Mouse (Mus musculus): ENCODE results near the gene Itga6. TPM values are rescaled to one million over a fixed set of nuclear protein-coding genes. Genes with fewer than 3 reads are reported as not detected.
"Not testable (repeated sequence)": the region's sequence is repeated elsewhere in the genome, so short reads cannot be mapped to it uniquely, and the experiment has no call there.

Itga6 gene
- polyA plus RNA-seq, 1 experiment = 0.03 TPM

DNA sequence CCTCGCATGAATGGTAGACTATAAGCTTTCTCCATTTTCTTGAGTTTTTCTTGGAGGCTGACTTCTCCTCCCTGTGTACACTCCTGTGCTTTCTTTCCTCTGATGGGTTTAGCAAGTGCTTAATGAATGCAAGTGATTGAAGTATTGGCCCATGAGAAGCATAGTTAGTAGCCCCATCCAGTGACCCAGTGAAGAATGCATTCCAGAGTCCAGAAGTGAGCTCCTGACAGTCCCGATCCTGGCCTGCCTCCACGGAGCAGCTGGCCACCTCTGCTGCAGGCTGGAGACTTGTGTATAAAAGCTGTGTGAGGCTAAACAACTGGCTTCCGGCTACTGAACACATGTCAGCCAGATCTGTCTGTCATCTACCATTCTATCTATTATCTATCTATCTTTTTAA, 91.8 kb downstream of the Itga6 start:
- Histone ChIP-seq H3K36me3 (ENCODE audit: control insufficient read depth) (no peaks in the 10 kb centered on the region), H3K9me3 (ENCODE audit: control insufficient read depth, low read length) (no peaks in the 10 kb centered on the region), H3K4me1 (ENCODE audit: control insufficient read depth) (no peaks in the 10 kb centered on the region), H3K4me3 (replicated peaks) (no peak overlapping the region), H3K27me3 (ENCODE audit: control insufficient read depth) (no peaks in the 10 kb centered on the region)
- no peak for TF ChIP-seq TAL1 (IDR thresholded peaks at IDR 0.05; ENCODE audit: low read length)
- no peak for TF ChIP-seq GATA1 (IDR thresholded peaks at IDR 0.05; ENCODE audit: low read length)

DNA sequence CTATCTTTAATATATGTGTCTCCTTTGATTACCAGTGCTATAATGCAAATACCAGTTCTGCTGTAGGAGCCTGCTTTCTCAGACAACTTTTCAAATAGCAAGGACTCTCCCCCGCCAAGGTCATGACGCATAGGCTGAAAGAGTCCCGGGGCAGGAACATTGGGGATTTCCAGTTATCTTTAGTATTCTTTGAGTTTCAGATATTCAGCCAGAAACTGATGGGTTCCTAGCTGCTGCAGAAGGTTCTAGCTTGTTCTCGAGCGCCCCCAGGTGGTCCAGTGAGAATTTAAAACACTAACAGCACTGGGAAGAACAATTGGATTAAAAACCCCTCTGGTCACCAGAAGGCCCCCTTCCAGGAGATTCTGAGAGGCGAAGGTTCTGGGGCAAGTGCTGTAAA, 92.4 kb downstream of the Itga6 start:
- TF ChIP-seq GATA1 (IDR thresholded peaks at IDR 0.05; ENCODE audit: low read length) = no peak
- no peak for TF ChIP-seq TAL1 (IDR thresholded peaks at IDR 0.05; ENCODE audit: low read length)
- H3K4me3 ChIP-seq (replicated peaks) = no peak overlapping the region
- no peaks in the 10 kb centered on the region for H3K27me3 ChIP-seq (ENCODE audit: control insufficient read depth)
- H3K9me3 ChIP-seq (ENCODE audit: control insufficient read depth, low read length) = no peaks in the 10 kb centered on the region
- no peaks in the 10 kb centered on the region for H3K4me1 ChIP-seq (ENCODE audit: control insufficient read depth)
- no peaks in the 10 kb centered on the region for H3K36me3 ChIP-seq (ENCODE audit: control insufficient read depth)

DNA sequence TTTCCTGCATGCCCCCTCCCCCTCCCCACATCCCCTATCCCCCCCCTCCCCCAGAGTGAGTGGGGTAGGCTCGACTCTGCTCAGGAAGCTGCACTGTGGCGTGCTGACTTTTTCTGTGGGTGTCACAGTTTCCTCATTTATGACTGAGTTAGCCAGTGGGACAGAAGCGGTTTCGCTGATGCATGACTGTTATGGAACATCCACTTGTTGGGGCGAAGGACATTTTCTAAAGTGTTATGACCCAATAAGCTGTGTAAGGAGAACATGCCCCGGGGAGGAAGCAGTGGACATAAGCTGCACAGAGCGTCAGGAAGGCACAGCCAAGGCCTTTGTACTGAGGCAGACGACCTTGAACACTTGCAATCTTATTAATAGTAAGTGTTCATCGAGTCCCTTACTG, 97.9 kb downstream of the Itga6 start:
- Histone ChIP-seq H3K4me3 (replicated peaks) (no peak overlapping the region), H3K9me3 (ENCODE audit: control insufficient read depth, low read length) (no peaks in the 10 kb centered on the region), H3K27me3 (ENCODE audit: control insufficient read depth) (no peaks in the 10 kb centered on the region), H3K36me3 (ENCODE audit: control insufficient read depth) (no peaks in the 10 kb centered on the region), H3K4me1 (ENCODE audit: control insufficient read depth) (no peaks in the 10 kb centered on the region)
- TF ChIP-seq GATA1 (IDR thresholded peaks at IDR 0.05; ENCODE audit: low read length) (no peak), TAL1 (IDR thresholded peaks at IDR 0.05; ENCODE audit: low read length) (no peak)

DNA sequence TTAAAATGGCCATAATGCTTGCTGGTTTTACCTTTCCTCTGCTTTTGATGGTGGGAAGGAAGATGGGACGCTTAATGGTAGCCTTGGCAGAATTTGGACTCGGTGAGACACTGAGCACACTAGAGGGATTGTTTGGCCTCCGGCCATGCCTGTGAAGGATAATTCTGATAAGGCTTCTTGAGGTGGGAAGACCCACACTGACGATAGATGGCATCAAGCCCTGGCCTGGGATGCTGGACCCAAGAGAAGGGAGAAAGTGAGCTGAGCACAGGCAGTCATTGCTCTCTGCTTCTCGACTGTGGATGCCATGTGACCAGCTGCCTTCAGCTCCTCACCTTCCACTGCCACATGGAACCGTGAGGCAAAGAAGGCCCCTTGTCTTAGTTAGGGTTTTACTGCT, 99.5 kb downstream of the Itga6 start:
- Histone ChIP-seq H3K27me3 (ENCODE audit: control insufficient read depth) (no peaks in the 10 kb centered on the region), H3K36me3 (ENCODE audit: control insufficient read depth) (no peaks in the 10 kb centered on the region), H3K4me1 (ENCODE audit: control insufficient read depth) (no peaks in the 10 kb centered on the region), H3K4me3 (replicated peaks) (no peak overlapping the region), H3K9me3 (ENCODE audit: control insufficient read depth, low read length) (no peaks in the 10 kb centered on the region)
- TF ChIP-seq TAL1 (IDR thresholded peaks at IDR 0.05; ENCODE audit: low read length) (no peak), GATA1 (IDR thresholded peaks at IDR 0.05; ENCODE audit: low read length) (no peak)

DNA sequence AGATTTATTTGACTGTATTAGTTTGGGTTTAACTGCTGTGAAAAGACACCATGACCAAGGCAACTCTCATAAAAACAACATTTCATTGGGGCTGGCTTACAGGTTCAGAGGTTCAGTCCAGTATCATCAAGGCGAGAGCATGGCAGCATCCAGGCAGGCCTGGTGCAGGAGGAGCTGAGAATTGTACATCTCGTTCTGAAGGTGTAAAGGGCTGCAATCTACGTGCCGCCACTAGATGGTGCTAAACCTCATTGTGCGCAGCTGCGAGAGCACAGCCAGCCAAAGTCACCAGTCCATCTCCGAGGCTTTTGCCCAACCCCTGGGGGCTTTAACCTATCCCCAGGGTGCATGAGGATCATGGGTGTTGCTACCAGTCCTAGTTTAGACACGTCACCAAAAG, 106.7 kb downstream of the Itga6 start:
- H3K27me3 ChIP-seq (ENCODE audit: control insufficient read depth); H3K36me3 ChIP-seq (ENCODE audit: control insufficient read depth); H3K9me3 ChIP-seq (ENCODE audit: control insufficient read depth, low read length); H3K4me3 ChIP-seq (replicated peaks); H3K4me1 ChIP-seq (ENCODE audit: control insufficient read depth): not testable (repeated sequence)

DNA sequence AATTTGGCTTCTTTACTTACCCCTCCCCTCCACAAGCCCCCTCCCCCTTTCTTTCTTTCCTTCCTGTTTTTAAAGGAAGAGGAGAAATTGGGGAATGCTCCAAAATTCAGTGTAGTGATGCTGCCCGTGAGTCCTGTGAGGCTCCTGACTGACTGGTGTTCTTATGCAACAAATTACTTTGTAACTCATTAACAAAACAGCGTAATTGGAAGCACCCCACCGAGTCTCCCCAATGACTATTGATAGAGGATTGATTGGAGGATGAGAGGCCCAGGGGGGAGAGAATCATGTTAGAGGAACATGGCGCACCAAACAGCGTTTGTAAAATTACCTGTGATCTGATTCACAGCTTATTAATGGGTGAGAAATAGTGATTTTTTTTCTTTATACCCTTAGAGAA, 109.7 kb downstream of the Itga6 start:
- Histone ChIP-seq H3K9me3 (ENCODE audit: control insufficient read depth, low read length) (no peaks in the 10 kb centered on the region), H3K4me1 (ENCODE audit: control insufficient read depth) (no peaks in the 10 kb centered on the region), H3K4me3 (replicated peaks) (no peak overlapping the region), H3K27me3 (ENCODE audit: control insufficient read depth) (no peaks in the 10 kb centered on the region), H3K36me3 (ENCODE audit: control insufficient read depth) (no peaks in the 10 kb centered on the region)
- no peak for TF ChIP-seq GATA1 (IDR thresholded peaks at IDR 0.05; ENCODE audit: low read length)
- TF ChIP-seq TAL1 (IDR thresholded peaks at IDR 0.05; ENCODE audit: low read length) = no peak

DNA sequence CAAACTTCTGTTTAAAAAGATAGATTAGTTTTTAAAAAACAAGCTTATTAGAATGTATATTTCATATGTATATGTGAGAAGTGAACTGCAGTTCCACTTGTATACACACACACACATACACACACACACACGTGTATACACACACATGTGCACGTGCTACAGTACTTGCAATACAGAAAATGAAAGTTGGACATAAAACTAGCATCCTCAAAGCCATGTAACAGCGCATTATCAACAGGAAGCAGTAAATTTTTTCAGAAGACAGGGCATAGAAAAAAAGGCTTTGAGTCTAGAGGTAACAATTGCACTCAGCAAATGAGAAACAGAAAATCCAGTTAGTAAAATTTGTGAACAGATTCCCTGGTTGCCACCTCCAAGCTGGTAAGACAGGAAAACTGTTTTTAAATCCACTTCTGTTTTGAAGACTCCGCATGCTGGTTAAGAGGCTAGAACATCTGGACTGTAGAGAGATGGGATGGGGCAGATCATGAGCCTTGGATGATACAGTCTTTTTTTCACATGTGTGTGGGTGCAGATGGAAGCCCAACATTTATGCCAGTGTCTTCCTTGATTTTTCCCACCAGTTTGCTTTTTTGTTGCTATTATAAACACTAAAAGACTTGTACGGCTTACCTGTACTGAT, 118.2 kb downstream of the Itga6 start:
- Histone ChIP-seq H3K36me3 (ENCODE audit: control insufficient read depth) (no peaks in the 10 kb centered on the region), H3K9me3 (ENCODE audit: control insufficient read depth, low read length) (no peaks in the 10 kb centered on the region), H3K27me3 (ENCODE audit: control insufficient read depth) (no peaks in the 10 kb centered on the region), H3K4me3 (replicated peaks) (no peak overlapping the region), H3K4me1 (ENCODE audit: control insufficient read depth) (peaks cover 2% of the 10 kb centered on the region)
- no peak for TF ChIP-seq TAL1 (IDR thresholded peaks at IDR 0.05; ENCODE audit: low read length)
- TF ChIP-seq GATA1 (IDR thresholded peaks at IDR 0.05; ENCODE audit: low read length) = no peak

DNA sequence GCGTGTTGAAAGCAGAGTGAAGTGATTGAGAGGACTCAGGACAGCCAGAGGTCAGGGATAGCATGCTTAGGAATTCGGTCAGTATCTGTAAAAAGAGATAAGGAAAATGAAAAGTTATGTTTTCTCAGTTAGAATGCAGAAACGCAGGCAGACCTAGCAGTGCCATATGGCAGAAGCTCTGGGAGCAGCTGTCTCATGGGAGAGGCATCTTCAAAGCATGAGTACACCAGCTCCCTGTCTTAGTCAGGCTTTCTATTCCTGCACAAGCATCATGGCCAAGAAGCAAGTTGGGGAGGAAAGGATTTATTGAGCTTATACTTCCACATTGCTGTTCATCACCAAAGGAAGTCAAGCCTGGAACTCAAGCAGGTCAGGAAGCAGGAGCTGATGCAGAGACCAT, 119.6 kb downstream of the Itga6 start:
- no peaks in the 10 kb centered on the region for H3K27me3 ChIP-seq (ENCODE audit: control insufficient read depth)
- H3K4me3 ChIP-seq (replicated peaks) = no peak overlapping the region
- H3K9me3 ChIP-seq (ENCODE audit: control insufficient read depth, low read length) = no peaks in the 10 kb centered on the region
- no peaks in the 10 kb centered on the region for H3K36me3 ChIP-seq (ENCODE audit: control insufficient read depth)
- peaks cover 2% of the 10 kb centered on the region for H3K4me1 ChIP-seq (ENCODE audit: control insufficient read depth)
- no peak for TF ChIP-seq TAL1 (IDR thresholded peaks at IDR 0.05; ENCODE audit: low read length)
- TF ChIP-seq GATA1 (IDR thresholded peaks at IDR 0.05; ENCODE audit: low read length) = no peak

DNA sequence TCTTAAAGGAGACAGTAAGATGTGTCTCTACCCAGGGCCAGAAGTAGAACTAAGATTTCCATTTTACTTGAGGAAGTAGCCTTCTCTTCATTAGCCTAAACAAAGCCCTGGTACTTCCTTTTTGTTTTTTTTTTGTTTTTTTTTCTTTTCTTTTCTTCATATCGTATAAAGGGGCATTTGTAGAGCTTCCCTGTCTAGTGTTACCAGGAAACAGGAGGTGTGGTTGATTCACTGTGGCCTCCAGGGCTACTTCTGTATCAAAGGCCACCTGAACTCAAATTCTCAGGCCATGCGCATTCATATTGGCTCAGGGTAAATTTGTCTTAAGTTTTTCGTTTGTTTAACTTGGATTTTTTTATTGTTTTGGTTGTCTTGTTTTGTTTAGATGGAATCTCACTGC, 120.5 kb downstream of the Itga6 start:
- TF ChIP-seq TAL1 (IDR thresholded peaks at IDR 0.05; ENCODE audit: low read length) (no peak), GATA1 (IDR thresholded peaks at IDR 0.05; ENCODE audit: low read length) (no peak)
- H3K9me3 ChIP-seq (ENCODE audit: control insufficient read depth, low read length) = no peaks in the 10 kb centered on the region
- peaks cover 1% of the 10 kb centered on the region for H3K4me1 ChIP-seq (ENCODE audit: control insufficient read depth)
- no peak overlapping the region for H3K4me3 ChIP-seq (replicated peaks)
- no peaks in the 10 kb centered on the region for H3K36me3 ChIP-seq (ENCODE audit: control insufficient read depth)
- no peaks in the 10 kb centered on the region for H3K27me3 ChIP-seq (ENCODE audit: control insufficient read depth)

DNA sequence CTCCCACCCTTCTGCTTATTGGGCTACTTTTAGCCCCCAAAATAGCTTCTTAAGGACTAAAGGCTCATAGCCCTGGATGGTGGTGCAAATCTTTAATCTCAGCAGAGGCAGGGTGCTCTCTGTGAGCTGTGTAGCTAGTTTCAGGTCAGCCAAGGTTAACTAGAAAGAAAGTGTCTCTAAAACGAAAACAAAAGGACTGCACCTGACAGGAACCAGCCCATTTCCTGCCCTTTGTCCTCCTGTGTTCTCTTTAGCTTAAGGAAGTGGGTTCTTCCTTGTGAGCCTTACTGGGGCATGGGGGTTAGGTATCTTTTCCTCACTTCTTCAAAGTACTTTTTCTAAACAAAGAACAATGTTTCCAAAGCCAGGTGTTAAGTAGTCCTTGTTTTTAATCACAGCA, 121.1 kb downstream of the Itga6 start:
- Histone ChIP-seq H3K36me3 (ENCODE audit: control insufficient read depth) (no peaks in the 10 kb centered on the region), H3K4me3 (replicated peaks) (no peak overlapping the region), H3K9me3 (ENCODE audit: control insufficient read depth, low read length) (no peaks in the 10 kb centered on the region), H3K4me1 (ENCODE audit: control insufficient read depth) (no peaks in the 10 kb centered on the region; the same call in 1 of the 2 replicates), H3K27me3 (ENCODE audit: control insufficient read depth) (no peaks in the 10 kb centered on the region)
- TF ChIP-seq TAL1 (IDR thresholded peaks at IDR 0.05; ENCODE audit: low read length) (no peak), GATA1 (IDR thresholded peaks at IDR 0.05; ENCODE audit: low read length) (no peak)
